Mouse (Mus musculus) spleen, adult 2 months (tissue): ENCODE results near the gene Cdc42se1.

Source experiments
- CTCF ChIP-seq: fragments of 200-500 bp; IDR thresholded peaks from 2 replicates; pipeline ENCODE4 v1.5.1; 2011; ENCODE audit warnings: mild to moderate bottlenecking, inconsistent platforms; ENCODE audit not compliant: insufficient read depth, insufficient read length, insufficient replicate concordance; ENCODE audit errors: extremely low read depth
- POLR2A ChIP-seq: fragments of 200-500 bp; IDR thresholded peaks from 2 replicates; pipeline ENCODE4 v1.6.1; 2011; ENCODE audit warnings: low read depth, low read length, inconsistent platforms

DNA sequence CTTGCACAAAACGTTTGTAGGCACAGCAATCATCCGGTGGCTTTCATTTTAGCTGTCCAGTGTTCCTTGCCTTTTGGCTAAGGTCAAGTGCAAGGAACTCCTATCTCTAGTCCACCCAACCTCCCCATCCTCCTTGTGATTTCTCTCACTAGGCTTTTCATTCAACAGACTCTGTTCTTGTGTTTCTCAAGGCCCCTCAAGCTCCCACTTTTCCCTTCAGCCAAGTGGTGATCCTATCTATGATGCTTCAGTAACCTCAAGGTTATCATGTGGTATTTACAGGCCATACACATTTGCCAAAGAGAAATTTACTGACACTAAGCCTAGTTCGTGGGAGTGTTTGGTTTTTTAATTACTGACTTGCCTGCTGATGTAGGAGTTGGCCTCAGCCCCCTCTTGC lies 48.6 kb upstream of the Cdc42se1 start:
- TF ChIP-seq POLR2A: no peak
- no peak for TF ChIP-seq CTCF
